Mouse (Mus musculus) macrophage (primary cell): Measurements from ENCODE around the gene Sec14l3. TPM values are rescaled to one million over a fixed set of nuclear protein-coding genes. Genes with fewer than 3 reads are reported as not detected.
"Not testable (repeated sequence)": the region's sequence is repeated elsewhere in the genome, so short reads cannot be mapped to it uniquely, and the experiment has no call there.

Source experiments
- H3K27ac ChIP-seq: fragments of 350-480 bp; formaldehyde crosslinking; 2 replicates; pipeline ENCODE4 v1.9.0; 2021
- H3K36me3 ChIP-seq: fragments of 350-480 bp; formaldehyde crosslinking; 2 replicates; pipeline ENCODE4 v1.9.0; 2021; ENCODE audit errors: inconsistent target
- H3K4me3 ChIP-seq: fragments of 350-480 bp; formaldehyde crosslinking; 2 replicates; pipeline ENCODE4 v1.9.0; 2021; ENCODE audit errors: inconsistent target
- H3K79me2 ChIP-seq: fragments of 350-480 bp; formaldehyde crosslinking; 2 replicates; pipeline ENCODE4 v1.9.0; 2021; ENCODE audit errors: inconsistent target
- WGBS: methylation state at CpG from one replicate; pipeline ENCODE4 v1.1.7; 2026; ENCODE audit warnings: inconsistent platforms; ENCODE audit not compliant: missing documents; 5-methylcytosine and 5-hydroxymethylcytosine counted together
- polyA plus RNA-seq: library from polyadenylated mRNA; stranded (reverse); fragments of 250-400 nt; gene quantifications from 3 replicates; pipeline ENCODE4 v1.2.4, GENCODE M21; 2018; ENCODE audit warnings: inconsistent platforms

The Sec14l3 gene
- polyA plus RNA-seq, 1 experiment from 2014 or later, result not detected

GRCm38 (mm10) chr11:4105444-4105843 lies 40.8 kb downstream of the Sec14l3 start:
- WGBS, result 86% methylated on average over 6 of the region's 6 CpGs
- Histone ChIP-seq H3K36me3 (no peaks in the 10 kb centered on the region), H3K4me3 (no peak overlapping the region)

GRCm38 (mm10) chr11:4107901-4108300 lies 43.3 kb downstream of the Sec14l3 start:
- WGBS, result 100% methylated on average over 2 of the region's 6 CpGs
- not testable (repeated sequence) for H3K27ac ChIP-seq, H3K36me3 ChIP-seq, H3K79me2 ChIP-seq, H3K4me3 ChIP-seq

More at GRCm38 (mm10) chr11:4105444-4105843, 40.8 kb downstream of the Sec14l3 start:
- H3K79me2 ChIP-seq, result no peaks in the 10 kb centered on the region
- no peak overlapping the region for H3K27ac ChIP-seq

- 94% methylated on average over 7 of the region's 7 CpGs for WGBS
- H3K27ac ChIP-seq, result no peak overlapping the region
- no peak overlapping the region for H3K4me3 ChIP-seq
- H3K36me3 ChIP-seq, result no peaks in the 10 kb centered on the region
- H3K79me2 ChIP-seq, result no peaks in the 10 kb centered on the region
Observed at GRCm38 (mm10) chr11:4108691-4109090, 44.0 kb downstream of the Sec14l3 start.

GRCm38 (mm10) chr11:4112033-4112432 lies 47.4 kb downstream of the Sec14l3 start:
- WGBS, result 93% methylated on average over 4 of the region's 4 CpGs
- no peak overlapping the region for H3K4me3 ChIP-seq
- H3K27ac ChIP-seq, result no peak overlapping the region
- H3K79me2 ChIP-seq, result no peaks in the 10 kb centered on the region
- no peaks in the 10 kb centered on the region for H3K36me3 ChIP-seq

GRCm38 (mm10) chr11:4112861-4113260 lies 48.2 kb downstream of the Sec14l3 start:
- no peaks in the 10 kb centered on the region for H3K79me2 ChIP-seq
- 100% methylated on average over 6 of the region's 6 CpGs for WGBS
- H3K27ac ChIP-seq, result no peak overlapping the region
- H3K4me3 ChIP-seq, result no peak overlapping the region
- H3K36me3 ChIP-seq, result no peaks in the 10 kb centered on the region

- Histone ChIP-seq H3K27ac (no peak overlapping the region), H3K4me3 (no peak overlapping the region), H3K36me3 (no peaks in the 10 kb centered on the region), H3K79me2 (no peaks in the 10 kb centered on the region)
- 69% methylated on average over 3 of the region's 4 CpGs for WGBS
Observed at GRCm38 (mm10) chr11:4113496-4113895, 48.9 kb downstream of the Sec14l3 start.

- no peak overlapping the region for H3K27ac ChIP-seq
- no peaks in the 10 kb centered on the region for H3K36me3 ChIP-seq
- no peak overlapping the region for H3K4me3 ChIP-seq
- H3K79me2 ChIP-seq, result no peaks in the 10 kb centered on the region
- WGBS, result 89% methylated on average over 6 of the region's 6 CpGs
Observed at GRCm38 (mm10) chr11:4113970-4114369, 49.3 kb downstream of the Sec14l3 start.

GRCm38 (mm10) chr11:4114541-4114940 lies 49.9 kb downstream of the Sec14l3 start:
- 89% methylated on average over 6 of the region's 6 CpGs for WGBS
- H3K36me3 ChIP-seq, H3K4me3 ChIP-seq, H3K79me2 ChIP-seq, H3K27ac ChIP-seq: not testable (repeated sequence)

- H3K79me2 ChIP-seq, result no peaks in the 10 kb centered on the region
- no peak overlapping the region for H3K4me3 ChIP-seq
- H3K36me3 ChIP-seq, result no peaks in the 10 kb centered on the region
- WGBS, result 100% methylated on average over 4 of the region's 4 CpGs
- no peak overlapping the region for H3K27ac ChIP-seq
Observed at GRCm38 (mm10) chr11:4115407-4115806, 50.8 kb downstream of the Sec14l3 start.

GRCm38 (mm10) chr11:4116458-4117141 lies 52.0 kb downstream of the Sec14l3 start:
- no peaks in the 10 kb centered on the region for H3K36me3 ChIP-seq
- no peak overlapping the region for H3K27ac ChIP-seq
- WGBS, result 51% methylated on average over 11 of the region's 11 CpGs
- H3K4me3 ChIP-seq, result no peak overlapping the region
- no peaks in the 10 kb centered on the region for H3K79me2 ChIP-seq

GRCm38 (mm10) chr11:4117372-4118071 lies 52.9 kb downstream of the Sec14l3 start:
- H3K36me3 ChIP-seq, result no peaks in the 10 kb centered on the region
- H3K27ac ChIP-seq, result no peak overlapping the region
- no peak overlapping the region for H3K4me3 ChIP-seq
- no peaks in the 10 kb centered on the region for H3K79me2 ChIP-seq
- 18% methylated on average over 3 of the region's 3 CpGs for WGBS

- H3K79me2 ChIP-seq, result no peaks in the 10 kb centered on the region
- no peak overlapping the region for H3K27ac ChIP-seq
- no peaks in the 10 kb centered on the region for H3K36me3 ChIP-seq
- no peak overlapping the region for H3K4me3 ChIP-seq
- WGBS, result 1% methylated on average over 41 of the region's 41 CpGs
Observed at GRCm38 (mm10) chr11:4118081-4118921, 53.7 kb downstream of the Sec14l3 start.

GRCm38 (mm10) chr11:4119635-4120034 lies 55.0 kb downstream of the Sec14l3 start:
- Histone ChIP-seq H3K4me3 (no peak overlapping the region), H3K79me2 (no peaks in the 10 kb centered on the region), H3K27ac (no peak overlapping the region), H3K36me3 (no peaks in the 10 kb centered on the region)
- WGBS, result 17% methylated on average over 5 of the region's 5 CpGs

- Histone ChIP-seq H3K4me3 (no peak overlapping the region), H3K36me3 (no peaks in the 10 kb centered on the region), H3K79me2 (no peaks in the 10 kb centered on the region), H3K27ac (no peak overlapping the region)
- 100% methylated on average over 3 of the region's 3 CpGs for WGBS
Observed at GRCm38 (mm10) chr11:4121691-4122090, 57.0 kb downstream of the Sec14l3 start.

GRCm38 (mm10) chr11:4122226-4122625 lies 57.6 kb downstream of the Sec14l3 start:
- no peak overlapping the region for H3K27ac ChIP-seq
- no peaks in the 10 kb centered on the region for H3K79me2 ChIP-seq
- no peak overlapping the region for H3K4me3 ChIP-seq
- H3K36me3 ChIP-seq, result no peaks in the 10 kb centered on the region
- WGBS, result 82% methylated on average over 5 of the region's 5 CpGs
